Mouse (Mus musculus): ENCODE data around the gene Ctsl.

The Ctsl gene

DNA sequence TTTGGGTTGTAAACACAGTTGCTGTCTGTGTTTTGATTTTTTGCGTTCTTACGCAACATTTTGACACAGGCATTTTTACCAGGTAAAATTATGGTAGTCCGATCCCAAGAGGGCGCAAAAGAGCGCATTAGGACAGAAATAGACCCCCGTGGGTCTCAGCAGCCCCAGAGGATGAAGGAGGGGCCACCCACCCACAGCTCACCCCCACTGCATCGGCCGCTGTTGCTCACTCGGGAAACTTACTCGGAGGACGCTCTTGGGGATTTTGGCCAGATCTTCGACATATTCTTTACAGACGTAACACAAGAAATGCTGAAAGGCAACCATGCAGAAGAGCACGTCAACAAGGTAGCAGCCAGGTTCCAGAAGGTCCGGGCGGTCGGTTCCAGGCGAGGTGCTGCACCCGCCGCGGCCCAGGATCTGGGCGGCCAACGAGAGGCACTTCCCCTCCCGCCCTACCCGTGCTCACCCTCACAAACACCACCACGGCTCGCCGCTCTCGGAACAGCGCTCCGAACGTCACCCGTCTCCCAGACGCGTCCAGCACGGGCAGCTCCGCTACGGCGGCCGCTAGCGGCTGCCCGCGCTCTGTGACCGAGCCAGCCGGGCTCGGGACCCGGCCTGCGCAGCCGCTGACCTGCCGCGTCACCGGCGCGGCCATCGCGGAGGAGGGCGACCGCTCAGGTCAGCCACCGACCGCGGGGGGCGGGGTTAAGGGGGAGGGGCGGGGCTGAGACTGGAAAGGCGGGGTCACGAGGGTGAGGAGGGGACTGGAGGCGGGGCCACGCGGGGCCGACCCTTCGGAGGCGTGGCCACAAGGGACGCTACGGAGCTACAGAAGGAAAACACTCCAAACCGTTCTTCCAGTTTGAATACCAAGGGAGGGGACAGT, 58.4 kb downstream of the Ctsl start, which contains the start of gene Aaed1:
Gene Aaed1, minus strand, starts transcription at position 687 of the 892 bp plus-strand sequence.
- DNase-seq, result peak; percentile 97 to 98

DNA sequence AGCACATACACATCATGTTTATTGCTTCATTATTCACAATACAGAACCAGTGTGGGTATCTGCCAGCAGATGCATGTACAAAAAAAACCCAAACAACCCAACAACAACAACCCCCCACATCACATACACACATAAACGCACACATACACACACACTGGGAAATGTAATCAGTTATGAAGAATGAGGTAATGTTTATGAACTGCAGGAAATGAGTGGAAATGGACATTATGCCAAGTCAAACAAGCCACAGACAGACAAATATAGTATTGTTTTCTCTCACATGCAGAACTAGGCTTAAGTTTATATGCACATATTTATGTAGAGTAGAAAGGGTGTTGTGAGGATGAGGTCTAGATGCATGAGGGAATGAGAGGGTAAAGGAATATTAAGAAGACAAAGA, 59.4 kb downstream of the Ctsl start:
- no peak for DNase-seq

DNA sequence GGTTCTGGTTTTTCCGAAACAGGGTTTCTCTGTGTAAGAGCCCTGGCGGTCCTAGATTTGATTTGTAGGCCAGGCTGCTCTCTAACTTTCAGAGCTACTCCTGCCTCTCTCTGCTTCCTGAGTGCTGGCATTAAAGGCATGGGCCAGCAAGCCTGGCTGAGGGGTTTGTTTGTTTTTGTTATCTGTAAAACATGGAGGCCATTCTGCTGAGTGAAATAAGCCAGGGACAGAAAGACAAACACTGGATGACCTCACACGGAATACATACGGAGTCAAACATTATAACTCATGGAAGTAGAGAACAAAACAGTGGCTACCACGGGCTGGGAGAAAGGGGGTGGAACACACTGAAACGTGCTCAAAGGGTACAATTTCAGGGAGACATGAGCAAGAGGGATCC, 60.1 kb downstream of the Ctsl start:
- peak in 1 of 2 experiments; percentile 4 for DNase-seq

DNA sequence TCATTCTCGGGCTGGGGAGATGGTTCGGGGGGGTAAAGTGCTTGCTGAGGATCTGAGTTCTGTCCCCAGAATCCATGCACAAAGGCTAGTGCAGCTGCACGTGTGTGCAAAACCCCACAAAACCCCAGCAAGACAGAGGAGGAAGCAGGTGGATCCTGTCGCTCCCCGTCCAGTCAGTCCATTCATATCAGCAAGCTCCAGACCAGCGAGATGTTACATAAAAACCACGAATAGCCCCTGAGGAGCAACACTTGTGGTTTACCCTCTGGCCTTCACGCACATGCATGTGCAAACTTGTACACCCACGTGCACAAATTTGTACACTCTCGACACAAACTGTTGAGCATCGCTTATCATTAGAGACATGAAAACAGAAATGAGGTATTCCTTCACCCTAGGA, 60.8 kb downstream of the Ctsl start:
- peak in 1 of 2 experiments; percentile 6 for DNase-seq

Measured in kidney, postnatal 4 days (tissue).